Mouse (Mus musculus): ENCODE results near the gene Pafah1b2.

The Pafah1b2 gene

DNA sequence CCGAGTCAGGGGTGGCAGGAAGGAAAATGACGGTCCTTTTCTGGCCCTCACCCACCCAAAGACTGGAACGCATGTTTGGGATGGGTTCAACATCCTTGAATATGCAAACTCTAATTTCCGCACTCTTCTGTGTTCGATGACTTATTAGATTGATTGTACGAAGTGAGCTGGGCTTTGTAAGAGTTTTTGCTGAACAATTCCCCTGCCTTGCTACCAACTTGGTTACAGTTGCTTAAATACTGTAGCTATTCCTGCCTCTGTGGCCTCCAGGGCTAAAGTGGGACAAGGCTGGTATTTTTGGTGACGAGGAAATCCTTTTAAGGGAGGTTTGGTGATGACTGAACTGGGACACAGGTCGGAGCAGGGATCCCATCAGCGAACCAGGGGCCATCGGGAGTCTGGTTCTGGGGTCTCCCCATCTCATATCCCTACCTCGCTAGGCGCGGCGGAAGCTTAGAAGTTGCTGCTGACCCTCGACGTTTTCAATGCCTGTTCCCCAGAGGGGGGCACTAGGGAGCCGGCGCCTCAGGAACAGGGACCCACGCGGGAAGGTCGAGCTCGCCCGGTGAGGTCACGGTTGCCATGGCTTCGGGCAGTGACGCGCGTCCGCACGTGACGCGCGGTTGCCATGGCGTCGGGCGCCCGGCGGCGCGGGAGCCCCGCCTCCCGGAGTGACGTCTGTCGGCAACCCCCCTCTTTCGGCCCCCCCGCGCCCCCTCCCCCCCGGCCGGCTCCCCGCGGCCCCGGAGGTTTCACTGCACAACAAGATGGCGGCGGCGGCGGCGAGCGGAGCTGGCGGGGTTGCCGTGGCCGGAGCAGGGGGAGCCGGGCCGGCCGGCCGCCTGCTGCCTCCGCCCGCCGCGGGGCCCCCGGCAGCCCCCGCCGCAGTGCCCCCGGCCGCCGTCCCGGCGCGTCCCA is at the start of gene Pafah1b2, which contains the start of gene Sik3:
Gene Pafah1b2, minus strand, starts transcription at position 600 of the 918 bp plus-strand sequence.
Gene Sik3, plus strand, starts transcription at position 730 of the 918 bp plus-strand sequence.
- peak; percentile 93 to 97 for DNase-seq (ENCODE audit: low spot score in 2 of 2)

DNA sequence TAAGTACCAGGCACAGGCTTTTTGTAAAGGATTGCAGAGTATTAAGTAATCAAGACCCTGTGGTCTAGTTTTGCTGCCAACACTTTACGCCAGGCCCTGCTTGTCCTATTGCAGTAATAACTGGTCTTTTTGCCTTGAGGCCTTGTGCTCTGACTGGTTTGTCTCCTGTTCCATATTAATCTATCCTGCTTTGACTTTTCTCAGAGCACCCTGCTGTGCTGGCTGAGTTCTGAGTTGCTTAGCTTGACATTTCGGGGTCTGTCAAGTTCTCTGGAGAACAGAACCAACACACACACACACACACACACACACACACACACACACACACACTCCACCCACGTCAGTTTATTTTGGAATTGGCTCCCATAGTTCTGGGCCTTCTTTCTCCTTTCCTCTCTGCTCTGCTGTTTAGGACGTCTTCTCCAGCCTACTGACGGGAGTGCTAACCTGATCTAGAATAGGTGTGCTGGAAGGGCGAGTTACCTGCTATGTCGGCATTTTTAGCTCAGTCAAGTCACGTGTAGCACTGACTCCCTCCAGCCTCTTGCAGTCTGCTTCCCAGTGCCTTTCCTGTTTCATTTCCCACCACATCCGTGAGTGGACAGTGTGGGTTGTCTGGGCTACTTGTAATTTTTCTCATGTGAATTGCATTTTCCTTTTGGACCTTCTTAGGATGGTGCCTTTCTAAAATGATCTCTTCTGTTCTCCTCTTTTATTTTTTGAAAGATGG is 49.4 kb upstream of the Pafah1b2 start:
- DNase-seq (ENCODE audit: low spot score in 2 of 2): peak in 1 of 2 experiments; percentile 69

DNA sequence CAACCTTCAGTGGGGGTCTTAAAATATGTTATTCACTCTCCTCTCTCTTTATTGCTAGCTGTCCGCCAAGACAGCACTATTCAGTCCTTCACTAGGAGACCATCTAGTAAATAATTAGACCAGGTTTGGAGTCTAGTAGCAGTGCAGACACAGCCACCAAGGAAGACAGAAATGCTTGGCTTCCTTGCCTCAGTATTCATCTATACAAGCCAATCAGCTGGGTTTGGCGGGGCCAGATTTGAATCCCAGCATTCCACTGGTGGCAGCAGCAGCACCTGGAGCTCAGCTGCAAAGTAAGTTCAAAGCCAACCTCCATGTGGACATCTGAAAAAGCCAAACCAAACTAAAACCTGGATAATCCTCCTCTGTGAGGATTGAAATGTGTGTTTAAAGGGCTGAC is 47.8 kb upstream of the Pafah1b2 start:
- no peak for DNase-seq (ENCODE audit: low spot score in 2 of 2)

DNA sequence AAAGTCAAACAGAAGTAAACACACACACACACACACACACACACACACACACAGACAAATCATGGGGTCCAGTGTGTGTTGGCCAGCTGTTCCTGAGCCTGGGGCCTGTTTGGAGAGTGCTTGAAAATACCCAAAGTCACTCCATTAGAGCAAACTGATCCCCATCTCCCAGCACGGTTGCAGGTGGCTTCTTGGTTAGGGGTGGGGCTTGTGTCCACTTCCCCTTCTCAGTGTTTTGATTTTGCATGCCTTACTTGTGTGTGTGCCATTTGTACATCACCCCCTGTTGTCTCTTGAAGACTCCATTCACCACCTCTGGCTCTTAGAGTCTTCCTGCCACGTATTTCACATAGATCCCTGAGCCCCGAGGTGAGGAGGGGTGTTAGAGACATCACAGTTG is 45.6 kb upstream of the Pafah1b2 start:
- DNase-seq (ENCODE audit: low spot score in 2 of 2): no peak

DNA sequence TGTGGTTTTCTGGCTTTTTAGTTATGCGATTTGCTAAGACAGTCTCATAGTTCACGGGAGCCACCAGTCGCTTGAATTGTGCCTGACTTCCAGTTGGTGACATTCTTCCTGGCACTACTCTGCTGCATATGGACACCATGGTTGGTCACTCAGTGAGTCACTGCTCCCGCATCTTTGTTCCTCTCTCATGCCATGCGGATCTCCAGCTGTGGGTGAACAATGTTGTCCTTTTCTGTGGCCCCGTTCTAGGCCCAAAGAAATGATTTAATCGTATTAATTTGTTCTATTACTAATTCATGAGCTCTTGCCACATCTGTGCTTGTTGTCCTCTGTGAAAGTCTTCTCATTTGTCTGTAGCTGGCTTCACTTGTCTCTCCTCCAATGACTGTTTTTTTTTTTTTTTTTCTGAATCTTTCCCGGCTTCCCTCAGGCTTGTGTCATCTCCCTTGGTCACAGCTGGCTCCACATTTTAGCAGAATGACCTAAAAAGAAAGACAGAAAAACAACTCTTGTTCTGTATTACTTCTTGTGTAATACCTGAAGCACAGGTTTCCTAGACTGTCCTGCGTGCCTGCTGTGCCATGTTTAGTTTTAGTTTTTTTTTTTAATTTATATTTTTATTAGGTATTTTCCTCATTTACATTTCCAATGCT is 40.6 kb upstream of the Pafah1b2 start:
- DNase-seq (ENCODE audit: low spot score in 2 of 2): no peak

DNA sequence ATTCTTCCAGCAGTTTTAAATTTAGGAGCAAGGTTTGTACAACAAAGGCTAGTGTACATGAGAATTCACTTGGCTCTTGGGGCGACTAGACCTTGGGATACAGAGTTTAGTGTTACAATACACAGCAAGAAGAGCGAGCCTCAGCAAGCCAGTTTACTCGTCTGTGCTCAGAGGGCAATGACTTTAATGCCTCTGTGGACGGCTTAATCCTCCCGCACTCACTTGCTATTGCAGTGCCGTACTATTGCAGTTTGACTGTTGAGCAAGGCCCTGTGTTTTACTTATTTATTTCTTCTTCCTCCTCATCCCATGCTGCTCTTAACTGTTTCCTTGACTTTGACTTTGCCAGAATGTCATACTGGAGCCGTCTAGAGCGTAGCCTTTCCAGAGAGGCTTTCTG is 37.7 kb upstream of the Pafah1b2 start:
- no peak for DNase-seq (ENCODE audit: low spot score in 2 of 2)

DNA sequence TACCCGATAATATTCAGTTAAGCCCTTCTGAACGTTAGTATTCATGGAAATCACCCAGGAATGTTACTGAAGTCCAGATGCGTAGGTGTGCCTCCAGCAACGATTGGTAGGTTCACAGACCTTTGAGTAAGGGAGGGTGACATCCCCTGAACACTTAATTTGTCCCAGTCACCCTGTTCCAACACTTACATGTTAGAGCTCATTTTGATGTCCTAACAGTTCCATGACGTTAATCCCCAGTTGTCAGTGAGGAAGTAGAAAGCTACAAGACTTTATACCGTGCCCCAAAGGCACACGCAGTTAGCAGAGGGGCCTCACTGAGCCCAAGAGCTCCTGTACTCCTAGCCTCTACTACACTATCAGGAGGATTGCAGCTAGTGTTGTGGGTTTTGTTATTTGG is 37.0 kb upstream of the Pafah1b2 start:
- DNase-seq (ENCODE audit: low spot score in 2 of 2): no peak

DNA sequence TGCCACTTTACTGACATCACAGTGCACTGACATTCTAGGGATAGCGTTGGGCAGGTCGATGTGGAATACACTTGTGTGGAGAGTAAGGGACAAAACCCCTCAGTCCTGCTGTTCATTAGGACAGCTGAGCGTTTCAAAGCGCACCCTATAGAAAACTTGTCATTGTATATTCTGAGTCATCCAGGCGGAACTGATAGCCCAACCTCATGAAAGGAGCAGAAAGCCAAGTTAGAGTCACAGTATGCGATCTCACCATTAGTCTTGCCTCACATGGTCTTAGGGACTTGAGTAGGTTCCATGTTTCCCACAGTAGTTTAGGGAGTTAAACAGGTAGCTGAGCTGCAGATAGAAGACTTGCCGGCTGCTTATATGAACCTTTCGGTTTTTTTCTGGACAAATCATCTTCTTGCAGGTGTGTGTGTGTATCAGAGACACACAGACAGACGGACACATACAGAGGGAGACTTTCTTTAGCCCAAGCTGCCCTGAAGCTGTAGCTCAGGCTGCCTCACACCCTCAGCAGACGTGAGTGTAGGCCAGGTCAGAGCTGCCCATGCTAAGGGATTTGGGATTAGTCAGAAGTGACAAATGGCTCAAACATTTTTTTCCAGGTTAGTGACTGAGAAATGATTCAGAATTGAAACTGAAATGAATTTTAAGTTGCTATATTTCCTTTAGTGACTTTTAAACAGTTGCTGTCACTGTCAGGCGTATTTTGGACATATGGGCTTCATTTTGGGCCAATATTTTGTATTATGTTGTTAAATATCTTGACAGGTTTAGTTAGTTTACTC is 34.4 kb upstream of the Pafah1b2 start:
- DNase-seq (ENCODE audit: low spot score in 2 of 2): no peak

DNA sequence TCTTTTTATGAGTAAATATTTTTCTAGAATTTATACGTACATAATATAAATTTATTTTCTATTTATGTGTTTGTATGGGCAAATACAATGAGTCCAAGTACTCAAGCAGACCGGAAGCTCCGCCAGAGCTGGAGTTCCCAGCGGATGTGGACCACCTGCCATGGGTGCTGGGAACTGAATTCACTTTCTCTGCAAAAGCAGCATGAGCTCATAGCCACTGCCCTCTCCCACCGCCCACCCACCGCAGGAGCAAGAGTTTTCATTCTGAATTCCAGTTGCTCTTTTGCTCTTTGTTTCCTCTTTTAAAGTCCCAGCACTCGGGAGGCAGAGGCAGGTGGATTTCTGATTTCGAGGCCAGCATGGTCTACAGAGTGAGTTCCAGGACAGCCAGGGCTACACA is 31.1 kb upstream of the Pafah1b2 start:
- DNase-seq (ENCODE audit: low spot score in 2 of 2): no peak

DNA sequence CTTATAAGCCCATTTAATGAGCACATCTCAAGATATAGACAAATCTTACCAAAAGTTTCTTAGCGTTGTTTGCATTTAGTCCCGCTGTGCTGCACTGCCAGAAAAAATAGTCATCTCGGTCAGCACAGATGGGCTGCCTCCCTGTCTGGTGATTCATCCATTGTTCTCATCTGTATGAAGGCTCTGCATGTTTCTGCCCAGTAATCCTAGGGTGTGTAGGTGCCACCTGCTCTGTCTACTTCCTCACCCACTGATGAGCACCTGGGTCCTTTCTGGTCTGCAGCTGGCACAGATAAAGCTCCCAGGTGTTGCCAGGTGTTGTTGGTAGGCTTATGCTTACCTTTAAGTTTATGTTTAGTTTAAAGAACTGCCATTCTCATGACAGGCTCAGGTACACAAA is 29.9 kb upstream of the Pafah1b2 start:
- DNase-seq (ENCODE audit: low spot score in 2 of 2): peak in 1 of 2 experiments; percentile 29

DNA sequence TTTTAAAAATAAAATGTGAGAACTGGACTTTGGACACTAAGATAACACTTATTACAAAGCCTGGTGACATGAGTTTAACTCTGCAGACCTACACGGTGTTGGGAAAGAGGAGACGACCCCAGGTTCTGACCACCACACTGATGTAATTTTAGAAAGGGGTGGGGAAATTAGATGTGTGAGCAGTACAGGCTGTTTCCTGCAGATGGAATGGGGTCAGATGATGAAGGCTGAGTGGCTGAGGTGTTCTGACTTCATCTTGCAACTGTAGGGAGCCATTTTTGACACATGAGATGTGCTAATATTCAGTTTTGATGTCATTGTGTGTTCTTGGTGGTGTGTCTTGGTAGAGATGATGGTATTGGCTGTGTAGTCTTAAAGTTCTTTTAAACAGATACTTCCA is 28.7 kb upstream of the Pafah1b2 start:
- DNase-seq (ENCODE audit: low spot score in 2 of 2): no peak

DNA sequence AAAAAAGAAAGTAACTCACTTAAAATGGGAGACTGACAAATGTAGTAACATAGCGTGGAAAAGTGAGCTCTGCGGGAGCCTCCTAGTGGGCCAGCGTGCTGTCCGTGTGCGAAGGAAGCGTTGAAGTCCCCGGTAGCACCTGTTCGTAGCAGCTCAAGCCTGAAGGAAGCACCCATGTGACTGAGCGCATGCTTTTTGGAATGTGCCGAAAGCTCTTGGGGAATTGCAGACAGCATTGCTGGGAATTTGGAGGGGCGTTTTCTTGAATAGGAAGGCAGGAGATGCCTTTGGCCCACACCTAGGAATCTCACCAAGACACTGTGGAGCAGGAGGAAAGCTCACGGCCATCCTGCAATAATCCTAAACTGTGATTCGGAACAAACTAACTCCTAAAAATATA is 26.3 kb upstream of the Pafah1b2 start:
- no peak for DNase-seq (ENCODE audit: low spot score in 2 of 2)

DNA sequence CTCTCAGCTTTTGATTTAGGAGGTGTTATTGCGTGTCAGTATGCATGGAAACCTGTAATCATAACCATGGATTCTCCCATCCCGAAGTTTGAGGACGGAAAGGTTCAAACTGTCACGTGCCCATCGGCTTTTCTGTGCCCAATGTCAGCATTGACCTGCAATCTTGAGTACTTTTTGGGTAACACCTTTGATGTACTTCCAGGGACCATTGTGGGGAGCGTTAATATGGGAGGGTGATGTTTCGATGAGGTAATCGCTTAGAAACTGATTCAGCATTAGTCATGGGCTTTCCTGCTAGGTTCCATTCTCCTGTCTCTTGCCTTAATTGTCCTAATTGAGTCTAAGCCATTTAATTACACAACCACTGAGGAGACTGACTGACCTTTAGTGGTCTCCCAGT is 24.4 kb upstream of the Pafah1b2 start:
- no peak for DNase-seq (ENCODE audit: low spot score in 2 of 2)

DNA sequence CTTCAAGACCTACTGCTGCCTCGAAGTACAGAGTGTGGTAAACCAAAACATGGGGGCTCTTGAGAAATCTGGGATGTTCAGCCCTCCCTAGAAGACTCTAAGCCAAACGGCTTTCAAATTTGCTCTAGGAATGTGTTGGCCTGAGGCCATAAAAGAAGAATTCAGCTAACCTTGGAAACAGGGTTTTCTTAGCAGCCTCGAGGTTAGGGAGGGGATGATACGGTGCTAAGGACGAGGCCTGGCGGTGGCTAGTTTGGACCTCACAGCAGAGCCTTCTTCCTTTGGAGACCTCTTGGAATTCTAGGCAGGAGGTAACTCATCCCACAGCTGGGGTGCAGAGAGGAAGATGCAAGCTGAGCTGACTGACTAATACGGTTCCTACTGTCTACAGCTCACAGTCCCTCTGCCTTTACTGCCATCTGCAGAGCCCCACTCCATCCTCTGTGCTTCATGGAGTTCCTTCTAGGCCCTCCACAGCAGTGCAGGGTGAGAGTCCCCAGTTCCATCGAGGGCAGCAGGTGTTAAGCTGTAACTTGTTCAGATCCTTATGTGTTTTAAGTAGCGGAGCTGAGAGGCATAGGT is 22.9 kb upstream of the Pafah1b2 start:
- no peak for DNase-seq (ENCODE audit: low spot score in 2 of 2)

DNA sequence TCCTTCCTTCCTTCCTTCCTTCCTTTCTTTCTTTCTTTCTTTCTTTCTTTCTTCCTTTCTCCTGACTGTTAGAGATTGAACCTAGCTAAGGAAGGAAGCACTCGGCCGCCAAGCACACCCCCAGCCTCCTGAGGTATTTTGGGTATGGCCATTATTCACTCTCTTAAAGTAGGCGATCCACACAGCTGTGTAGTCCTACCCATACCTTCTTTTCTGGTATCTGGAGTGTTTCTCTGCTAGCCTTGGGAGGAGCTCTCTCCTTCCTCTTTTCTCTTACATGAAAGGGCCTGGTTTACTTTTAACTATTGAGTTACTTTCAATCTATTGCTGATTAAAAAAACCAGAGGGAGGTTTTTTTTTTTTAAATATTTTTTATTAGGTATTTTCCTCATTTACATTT is 21.4 kb upstream of the Pafah1b2 start:
- DNase-seq (ENCODE audit: low spot score in 2 of 2): no peak

DNA sequence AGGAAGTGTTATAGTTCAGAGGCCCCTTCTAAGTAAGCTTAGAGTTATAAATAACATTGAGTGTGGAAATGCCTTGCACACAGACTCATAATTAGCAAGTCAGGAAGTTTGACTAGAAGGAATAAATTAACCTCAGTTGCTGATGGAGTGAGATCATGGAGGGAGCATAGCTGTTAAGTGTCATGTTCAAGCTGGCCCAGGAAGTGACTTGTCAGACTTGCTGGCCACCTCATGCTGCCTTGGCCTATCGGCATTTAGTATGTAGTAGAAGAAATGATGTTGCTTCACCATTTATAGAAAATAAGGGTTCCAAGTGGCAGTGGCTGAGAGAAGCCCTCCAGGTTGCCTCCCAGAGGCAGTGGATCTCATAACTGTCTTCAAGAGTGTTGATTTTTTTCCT is 20.6 kb upstream of the Pafah1b2 start:
- no peak for DNase-seq (ENCODE audit: low spot score in 2 of 2)

DNA sequence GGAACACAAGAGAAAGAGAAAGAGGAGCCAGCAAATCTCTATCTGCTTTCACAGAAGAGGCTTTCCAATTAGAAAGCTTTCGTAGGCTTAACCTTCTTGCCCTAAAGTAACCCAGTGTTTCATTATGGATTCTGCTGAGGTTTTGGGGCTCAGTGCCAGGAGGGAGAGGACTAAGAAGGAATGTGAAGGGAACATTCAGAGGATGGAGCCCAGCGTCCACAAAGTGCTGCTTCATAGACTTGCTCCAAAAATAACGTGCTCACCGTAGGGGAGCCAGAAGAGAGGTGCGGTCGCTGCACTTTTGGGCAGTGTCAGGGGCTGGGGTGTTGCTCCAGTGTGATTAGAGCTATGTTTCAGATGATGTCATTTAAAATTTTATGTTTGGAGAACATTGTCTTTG is 19.7 kb upstream of the Pafah1b2 start:
- peak; percentile 17 to 44 for DNase-seq (ENCODE audit: low spot score in 2 of 2)

DNA sequence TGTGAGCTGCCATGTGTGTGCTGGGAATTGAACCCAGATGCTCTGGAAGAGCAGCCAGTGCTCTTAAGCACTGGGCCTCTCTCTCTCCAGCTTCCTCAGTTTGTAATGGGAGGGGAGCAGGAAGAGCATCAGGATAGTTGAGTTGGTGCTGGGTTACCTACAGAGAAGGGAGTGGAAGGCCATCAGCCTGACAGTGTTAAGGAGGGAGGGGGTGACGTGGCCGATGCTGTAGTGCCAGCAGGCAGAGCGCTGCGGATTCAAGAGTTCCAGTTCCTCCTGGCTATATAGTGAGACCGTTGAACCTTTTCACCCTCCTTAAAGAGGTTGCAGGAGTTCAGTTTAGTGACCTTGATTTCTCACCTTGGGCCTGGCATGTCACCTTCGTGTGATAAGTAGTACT is 18.5 kb upstream of the Pafah1b2 start:
- DNase-seq (ENCODE audit: low spot score in 2 of 2): no peak

DNA sequence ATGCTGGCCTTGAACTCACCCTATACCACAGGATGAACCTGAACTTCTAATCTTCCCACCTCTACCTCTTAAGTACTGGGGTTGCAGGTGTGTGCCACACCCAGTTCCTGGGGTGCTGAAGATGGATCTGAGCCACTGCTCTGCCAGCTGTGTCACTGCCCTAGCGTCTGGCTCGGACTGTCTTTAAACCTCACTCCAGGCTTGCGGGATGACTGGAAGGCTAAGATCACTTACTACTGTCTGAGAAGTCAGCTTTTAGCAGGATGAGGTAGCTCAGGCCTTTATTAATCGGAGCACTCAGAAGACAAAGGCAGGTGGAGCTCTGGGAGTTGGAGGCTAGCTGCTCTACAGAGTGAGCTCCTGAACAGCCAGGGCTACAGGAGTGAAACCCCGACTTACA is 17.7 kb upstream of the Pafah1b2 start:
- no peak for DNase-seq (ENCODE audit: low spot score in 2 of 2)

DNA sequence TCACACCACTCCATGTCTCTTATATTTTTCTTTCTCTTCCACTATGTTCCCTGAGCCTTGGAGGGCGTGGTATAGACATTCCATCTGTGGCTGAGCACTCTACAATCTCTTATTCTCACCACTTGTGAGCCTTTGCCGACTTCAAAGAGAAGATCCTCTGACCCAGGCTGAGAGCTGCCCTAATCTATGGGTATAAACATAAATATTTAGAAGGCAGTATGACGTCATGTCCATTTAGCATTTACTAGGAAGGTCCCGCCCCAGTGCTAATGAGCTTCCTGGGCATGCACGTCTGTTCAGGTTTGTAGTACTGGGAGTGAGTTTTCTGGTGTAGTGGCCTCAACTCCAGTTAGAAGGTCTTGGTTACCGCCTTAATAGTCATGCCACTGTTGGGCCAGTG is 17.0 kb upstream of the Pafah1b2 start:
- no peak for DNase-seq (ENCODE audit: low spot score in 2 of 2)

DNA sequence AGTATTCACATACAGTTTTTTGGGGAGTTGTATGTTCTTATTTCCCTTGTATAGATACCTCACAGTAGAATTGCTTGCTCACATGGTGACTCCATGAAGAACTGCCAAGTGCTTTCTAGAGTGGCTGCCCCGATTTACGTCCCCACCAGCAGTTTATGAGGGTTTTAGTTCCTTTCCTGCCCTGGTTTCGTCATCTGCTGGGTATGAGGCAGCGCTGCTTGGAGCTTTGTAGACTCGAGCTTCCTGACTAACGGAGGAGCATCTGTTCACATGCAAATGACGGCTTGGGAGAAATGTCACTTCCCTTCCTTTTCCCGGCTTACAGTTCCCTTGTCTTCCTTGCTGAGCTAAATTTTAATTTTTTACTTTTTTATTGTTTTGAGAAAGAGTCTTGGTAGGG is 15.5 kb upstream of the Pafah1b2 start:
- no peak for DNase-seq (ENCODE audit: low spot score in 2 of 2)

Measured in frontal cortex, postnatal 36 days (tissue).